Mouse (Mus musculus) Muller cell, postnatal 12 days (primary cell): ENCODE measurements at regions not wholly inside any gene's neighbourhood (a gene's known extent, or its start where the extent isn't known, plus 50 kb on each side); places are given as distances from the start of the nearest gene placed in this dataset.
A peak's percentile ranks its signal among the peaks of the same experiment; 100 is the strongest.

Experiments
- DNase-seq: peaks from one replicate; pipeline ENCODE4 v3.0.0-alpha.2; 2015; ENCODE audit errors: inconsistent ontology term

DNA sequence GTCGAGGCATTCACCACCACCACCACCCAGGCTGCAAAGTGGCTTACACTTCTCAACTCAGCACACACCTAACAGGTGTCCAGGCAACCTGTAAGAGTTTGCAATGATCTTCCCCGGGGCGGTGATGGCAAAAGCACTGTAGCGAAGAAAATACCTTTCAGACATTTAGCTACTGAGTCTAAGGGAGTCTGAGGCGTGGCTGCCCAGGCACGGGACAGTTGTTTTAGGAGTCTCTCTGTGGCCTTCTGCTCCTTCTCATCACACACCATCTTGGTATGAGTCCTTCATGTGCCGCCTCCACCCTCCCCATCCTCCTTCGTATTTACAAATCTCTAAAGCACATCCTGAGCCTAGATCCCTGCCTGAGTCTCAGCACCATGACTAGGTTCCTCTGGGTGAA lies 186.0 kb downstream of the Setd4 start:
- no peak for DNase-seq

GRCm38 (mm10) chr16:93392024-93392675 lies 211.7 kb downstream of the Setd4 start:
- peak; percentile 25 for DNase-seq

DNA sequence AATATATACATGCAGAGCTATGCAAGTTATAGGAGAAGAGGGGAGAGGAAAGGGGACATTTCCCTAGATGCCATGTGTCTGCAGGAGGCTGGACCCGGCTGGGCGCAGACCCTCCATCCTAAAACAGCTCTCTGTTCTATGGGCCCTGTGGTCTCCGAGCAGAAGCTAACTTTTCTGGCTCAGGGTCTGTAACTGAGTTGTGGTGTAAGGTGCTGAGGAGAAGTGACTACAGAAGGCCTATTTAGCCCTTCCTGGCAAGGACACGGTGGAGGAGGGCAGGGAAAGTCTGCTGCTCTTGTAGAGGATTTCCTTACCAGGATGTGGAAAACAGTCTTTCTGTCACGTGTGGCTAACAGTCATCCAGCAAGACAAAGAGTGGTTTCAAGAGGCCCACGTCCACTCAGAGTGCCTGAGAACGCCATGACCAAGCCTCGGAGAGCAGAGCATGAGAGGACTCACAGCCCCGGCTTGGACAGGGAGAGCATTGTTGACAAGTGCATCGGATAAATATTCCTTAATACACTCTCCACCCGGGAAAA lies 216.2 kb downstream of the Setd4 start:
- no peak for DNase-seq

DNA sequence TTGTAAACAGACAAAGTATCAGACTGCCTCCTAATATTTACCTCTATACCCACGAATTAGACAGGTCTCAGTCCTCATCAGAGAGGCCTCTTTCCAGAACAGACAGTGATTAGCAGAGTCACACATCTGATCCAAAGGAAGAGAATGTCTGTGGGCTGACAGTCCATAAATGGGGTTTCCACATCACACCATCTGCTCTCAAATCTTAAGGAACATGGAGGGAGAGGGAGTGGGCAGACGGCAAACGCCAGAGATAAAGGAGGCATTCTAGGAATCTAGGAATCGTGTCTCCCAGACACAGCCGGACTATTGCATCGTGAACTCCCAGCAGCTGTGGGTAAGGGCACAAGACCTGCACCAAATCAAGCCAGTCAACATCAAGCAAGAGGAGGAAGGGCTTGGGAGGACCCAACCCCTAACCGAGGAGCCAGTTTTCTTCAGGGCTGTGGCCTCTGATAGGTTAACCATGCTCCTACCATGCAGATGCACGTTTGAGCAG lies 219.8 kb downstream of the Setd4 start:
- no peak for DNase-seq

DNA sequence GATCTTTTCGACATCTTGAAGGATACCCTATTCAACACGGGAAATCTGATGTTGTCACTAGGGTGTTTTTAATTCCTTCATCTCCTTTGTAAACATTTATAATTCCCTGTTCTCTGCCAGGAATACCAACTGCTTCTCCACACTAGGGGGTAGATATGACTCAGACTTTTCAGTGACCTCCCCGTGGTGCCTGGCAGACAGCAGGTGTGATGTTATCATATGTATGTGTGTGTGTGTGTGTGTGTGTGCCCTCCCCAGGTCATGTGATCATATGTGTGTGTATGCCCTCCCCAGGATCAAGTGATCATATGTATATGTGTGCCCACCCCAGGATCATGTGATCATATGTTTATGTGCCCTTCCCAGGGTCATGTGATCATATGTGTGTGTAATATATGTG lies 220.9 kb downstream of the Setd4 start:
- DNase-seq, result no peak

DNA sequence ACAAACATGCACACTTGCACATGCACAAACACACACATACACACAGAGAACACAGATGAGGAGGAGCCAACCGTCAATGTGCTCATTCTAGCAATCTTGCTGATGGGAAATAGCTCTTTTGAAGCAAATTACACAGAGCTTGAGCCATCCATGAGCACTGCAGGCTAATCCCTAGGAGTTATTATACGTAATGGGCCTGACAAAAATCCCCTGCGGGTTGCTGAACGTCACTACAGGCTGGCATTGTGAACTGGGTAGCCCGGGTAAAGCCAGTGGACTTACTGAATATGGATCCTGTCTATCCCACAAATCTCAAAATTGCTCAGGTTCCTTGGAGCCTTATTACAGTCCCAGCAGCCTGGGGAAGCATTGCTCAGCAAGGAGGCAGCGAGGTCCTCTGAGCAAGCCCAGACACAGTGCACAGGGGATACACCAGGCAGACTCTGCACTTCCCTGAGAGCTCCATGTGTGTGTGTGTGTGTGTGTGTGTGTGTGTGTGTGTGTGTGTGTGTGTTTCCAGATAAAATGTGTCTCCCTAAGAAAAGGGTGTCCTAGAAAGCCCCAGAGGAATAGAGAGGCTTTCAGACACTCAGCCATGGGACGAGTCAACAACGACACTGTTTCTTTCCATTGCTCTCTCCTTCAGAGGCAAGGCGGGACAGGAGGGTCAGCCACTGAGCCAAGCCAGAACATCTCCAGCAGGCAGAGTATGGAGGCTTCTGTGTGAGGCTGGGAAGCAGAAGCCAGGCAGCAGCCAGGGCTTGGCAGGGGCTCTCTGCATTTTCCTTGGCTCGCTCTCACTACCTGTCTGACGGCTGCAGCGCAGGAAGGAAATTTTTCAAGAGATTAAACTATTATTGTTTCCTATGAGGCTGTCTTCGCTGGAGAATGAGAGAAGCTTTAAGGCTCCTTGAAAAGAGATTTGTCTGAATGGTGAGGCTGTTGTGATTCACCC lies 222.9 kb downstream of the Setd4 start:
- DNase-seq, result no peak

DNA sequence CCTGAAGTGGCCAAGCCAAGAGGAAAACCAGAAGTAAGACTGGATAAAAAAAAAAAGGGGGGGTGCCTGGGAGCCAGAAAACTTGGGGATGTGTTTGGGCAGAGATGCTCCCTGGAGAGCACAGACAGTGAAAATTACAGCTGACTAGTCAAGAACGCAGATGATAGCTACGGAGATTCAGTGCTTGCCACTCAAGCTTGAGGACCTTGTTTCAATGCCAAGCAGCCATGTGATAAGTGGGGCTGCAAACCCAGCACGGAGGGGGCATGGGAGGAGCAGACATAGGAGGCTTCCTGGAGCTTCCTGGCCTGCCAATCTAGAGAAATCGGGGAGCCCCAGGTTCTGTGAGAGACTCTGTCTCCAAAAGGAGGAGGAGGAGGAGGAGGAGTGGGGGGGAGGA lies 223.7 kb downstream of the Setd4 start:
- no peak for DNase-seq

- peak; percentile 89 for DNase-seq
Measured at GRCm38 (mm10) chr16:93379611-93380010, 224.3 kb downstream of the Setd4 start.

DNA sequence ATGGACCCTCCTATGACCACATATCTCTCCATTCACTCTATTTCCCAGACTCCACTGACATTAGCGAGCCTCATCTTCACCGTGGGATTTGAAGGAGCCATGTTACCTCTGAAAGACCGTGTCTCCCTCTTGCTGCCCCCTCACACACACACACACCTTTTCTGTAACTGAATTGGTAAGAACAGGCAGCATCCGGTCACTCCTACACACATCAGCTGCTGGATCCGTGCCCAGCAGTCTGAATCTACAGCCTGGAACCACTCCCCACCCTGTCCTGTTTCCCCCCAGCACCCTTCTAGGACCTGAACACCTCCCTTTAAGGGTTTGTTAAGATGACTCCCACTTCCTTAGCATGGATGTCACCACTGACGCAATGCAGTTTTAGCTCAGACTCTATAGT lies 229.2 kb downstream of the Setd4 start:
- DNase-seq, result no peak

DNA sequence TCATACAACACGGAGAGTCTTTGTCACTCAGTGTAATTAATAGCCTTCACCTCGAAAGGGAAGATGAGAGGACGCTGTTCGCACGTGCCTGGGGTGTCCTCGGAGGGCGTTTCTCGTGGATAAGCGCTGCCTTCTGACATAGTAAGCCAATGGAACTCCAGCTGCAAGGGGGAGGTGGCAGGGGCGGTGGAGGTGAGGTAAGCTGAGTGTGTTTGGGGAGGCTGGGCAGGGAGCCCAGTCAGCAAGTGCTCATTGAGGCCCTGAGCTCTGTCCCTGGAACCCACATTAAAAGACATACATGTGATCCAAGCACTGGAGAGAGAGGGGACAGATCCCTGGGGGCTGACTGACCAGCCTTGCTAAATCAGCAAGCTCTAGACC lies 234.1 kb downstream of the Setd4 start:
- DNase-seq, result no peak

DNA sequence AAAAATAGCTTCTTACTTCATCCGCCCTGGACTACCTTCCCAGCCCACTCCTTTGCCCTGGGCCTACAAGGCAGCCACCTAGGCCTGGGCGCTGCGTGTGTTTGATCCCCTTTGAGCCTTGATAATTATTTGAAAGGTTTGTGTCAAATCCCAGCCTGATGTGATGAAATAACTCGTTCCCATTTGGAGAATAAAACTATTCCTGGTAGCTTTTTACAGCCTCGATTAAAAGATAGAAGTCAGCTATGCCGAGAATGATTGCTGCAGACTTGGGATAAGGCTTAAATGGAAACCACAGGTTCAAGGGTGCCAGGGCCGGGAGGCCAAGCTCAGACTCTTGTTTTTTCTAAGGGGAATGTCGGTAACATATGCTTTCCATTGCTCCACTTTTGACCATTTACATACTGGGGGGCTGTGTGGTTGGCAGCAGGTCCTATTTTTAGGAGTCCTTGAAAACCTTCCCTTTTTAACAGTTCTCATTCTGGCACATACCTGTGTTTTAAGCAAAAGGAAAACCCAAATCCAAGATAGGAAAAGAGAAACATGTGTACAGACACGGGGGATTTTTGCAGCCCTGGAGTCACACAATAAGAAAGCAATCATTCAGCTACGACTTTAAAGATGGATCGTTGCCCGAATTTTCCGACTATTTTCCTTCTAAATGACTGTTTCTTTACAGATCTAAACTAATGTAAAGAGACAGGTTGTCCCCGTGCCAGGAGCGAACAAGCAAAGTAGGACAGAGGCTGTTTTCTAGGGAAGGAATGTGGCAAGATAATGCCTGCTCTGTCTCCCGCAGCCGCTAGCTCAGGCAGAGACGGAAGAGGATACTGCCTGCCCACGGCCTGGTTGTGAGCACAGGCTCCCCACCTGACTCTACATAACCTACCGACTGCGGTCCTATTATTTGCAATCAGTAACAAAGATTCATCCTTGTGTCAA lies 234.8 kb downstream of the Setd4 start:
- DNase-seq, result peak; percentile 98

DNA sequence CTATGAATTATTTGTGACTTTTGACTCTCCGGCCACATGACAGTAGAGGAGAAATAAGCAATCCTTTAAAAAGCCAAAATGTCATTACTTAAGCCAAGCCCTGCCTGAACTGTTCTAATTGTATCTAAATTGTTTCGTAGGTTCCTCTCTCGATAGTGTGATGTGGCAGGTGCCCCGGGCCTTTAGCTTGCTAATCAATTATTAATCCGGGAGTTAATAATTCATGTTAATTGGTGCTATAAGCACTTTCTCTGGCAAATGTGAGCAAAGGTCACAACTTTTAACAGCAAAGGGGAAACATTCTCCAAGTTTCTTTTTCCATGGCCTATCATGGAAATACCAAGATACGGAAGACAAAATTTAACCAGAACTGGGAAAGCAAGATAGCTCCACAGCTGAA lies 235.9 kb downstream of the Setd4 start:
- DNase-seq, result no peak

GRCm38 (mm10) chr16:93367246-93367805 lies 236.5 kb downstream of the Setd4 start:
- DNase-seq, result no peak

DNA sequence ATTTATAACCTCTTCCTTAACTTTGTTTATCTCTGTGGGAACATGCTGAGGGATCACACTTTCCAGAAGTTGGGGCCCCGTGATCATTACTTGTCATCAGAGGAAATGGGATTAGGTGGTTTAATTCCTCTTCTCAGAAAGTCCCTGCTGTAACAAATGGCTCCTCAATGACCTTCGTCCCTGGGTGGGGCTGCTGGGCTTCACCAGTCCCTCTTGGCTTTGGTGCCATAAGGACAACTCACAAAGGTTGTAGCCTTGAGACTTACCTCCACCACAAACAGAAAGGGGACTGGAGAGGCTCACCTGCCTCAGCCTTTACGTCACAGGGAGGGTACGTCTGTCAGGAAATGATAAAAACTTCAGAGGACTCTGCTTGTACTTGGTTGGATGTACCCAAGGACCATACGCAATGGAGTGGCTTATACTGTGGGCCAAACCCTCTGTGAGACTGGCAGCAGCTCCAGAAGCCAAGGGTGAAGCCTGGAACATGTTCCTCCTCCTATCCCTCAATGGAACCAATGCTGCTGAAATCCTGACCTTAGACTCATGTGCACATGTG lies 237.4 kb downstream of the Setd4 start:
- DNase-seq, result no peak

DNA sequence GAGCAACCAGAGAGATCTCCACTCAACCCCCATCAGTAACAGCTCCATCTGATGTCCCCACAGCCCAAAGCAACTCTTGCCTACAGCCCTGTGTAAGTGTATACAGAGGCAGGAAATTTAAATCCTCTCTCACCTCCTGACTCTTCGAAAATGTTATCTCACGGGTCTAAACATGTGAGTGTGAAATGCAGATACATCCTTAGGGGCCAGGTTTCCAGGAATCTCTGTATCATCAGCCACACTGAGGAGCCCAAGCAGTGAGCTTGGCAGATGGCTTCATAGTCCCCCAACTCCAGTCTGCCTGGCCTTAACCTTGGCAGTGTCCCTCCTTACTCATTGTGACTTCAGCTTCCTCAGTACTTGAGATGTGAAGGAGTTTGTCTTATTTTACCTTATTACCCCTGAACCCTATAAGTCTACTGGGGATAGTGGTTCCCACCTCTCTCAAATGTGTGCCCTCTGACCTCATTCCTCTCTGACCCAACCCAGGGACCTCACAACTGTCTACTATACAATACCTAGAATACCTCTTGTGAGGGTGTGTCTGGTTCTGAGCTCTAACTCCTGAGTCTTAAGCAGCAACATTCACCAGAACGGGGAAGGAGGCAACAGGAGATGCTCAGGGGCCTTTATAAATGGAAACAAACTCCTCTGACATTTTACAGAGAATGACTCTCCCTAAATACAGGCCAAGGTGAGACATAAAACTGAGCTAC lies 238.5 kb downstream of the Setd4 start:
- no peak for DNase-seq

GRCm38 (mm10) chr16:93359772-93360171 lies 244.1 kb downstream of the Setd4 start:
- DNase-seq, result no peak

GRCm38 (mm10) chr16:93358613-93359012 lies 245.2 kb downstream of the Setd4 start:
- no peak for DNase-seq

- DNase-seq, result no peak
Measured at GRCm38 (mm10) chr16:93358166-93358565, 245.7 kb downstream of the Setd4 start.

DNA sequence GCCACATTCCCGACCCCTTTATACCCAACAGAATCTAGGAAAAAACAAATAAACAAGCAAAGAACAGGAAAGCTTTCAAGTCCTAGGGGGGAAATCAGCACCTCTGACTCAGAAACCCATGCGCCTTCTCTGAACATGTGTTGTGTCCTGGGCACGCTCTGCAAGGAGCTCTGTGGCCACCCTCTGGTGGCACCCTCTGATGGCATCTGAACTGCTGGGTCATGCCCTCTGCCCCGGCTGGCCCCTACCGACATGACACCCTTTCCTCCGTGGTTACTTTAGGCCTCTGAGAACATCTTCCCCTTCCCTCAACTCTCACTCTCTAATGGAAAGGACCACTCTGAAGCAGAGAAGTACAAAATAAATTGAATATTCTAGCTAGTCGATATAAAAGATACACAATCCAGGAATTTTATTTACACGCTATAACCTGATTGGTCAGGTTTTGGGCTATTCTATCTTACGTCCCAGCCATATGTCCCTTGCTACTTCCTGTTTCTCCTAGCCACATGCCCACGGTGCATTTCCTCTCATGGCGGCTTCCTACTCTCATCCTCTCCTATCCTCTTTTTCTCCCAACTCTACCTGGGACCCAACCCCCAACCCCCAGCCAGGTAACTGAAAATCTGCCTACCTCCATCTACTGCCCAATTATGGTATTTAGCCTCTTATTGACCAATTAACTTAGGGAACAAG lies 248.5 kb downstream of the Setd4 start:
- no peak for DNase-seq

GRCm38 (mm10) chr16:93353971-93354370 lies 249.9 kb downstream of the Setd4 start:
- DNase-seq, result no peak
